Mouse (Mus musculus) brain, embryonic 14.5 days (tissue): ENCODE results near the gene Tsku.

Source experiments
- CTCF ChIP-seq: fragments of 200-500 bp; IDR thresholded peaks from 2 replicates; pipeline ENCODE4 v1.5.1; 2012; ENCODE audit warnings: inconsistent platforms, mild to moderate bottlenecking, moderate library complexity, borderline replicate concordance; ENCODE audit not compliant: insufficient read depth, insufficient read length; ENCODE audit errors: extremely low read depth
- POLR2A ChIP-seq: fragments of 200-500 bp; IDR thresholded peaks from 2 replicates; pipeline ENCODE4 v1.6.1; 2012; ENCODE audit warnings: mild to moderate bottlenecking, inconsistent platforms, borderline replicate concordance; ENCODE audit not compliant: poor library complexity, insufficient read depth, insufficient read length, severe bottlenecking; ENCODE audit errors: extremely low read depth

DNA sequence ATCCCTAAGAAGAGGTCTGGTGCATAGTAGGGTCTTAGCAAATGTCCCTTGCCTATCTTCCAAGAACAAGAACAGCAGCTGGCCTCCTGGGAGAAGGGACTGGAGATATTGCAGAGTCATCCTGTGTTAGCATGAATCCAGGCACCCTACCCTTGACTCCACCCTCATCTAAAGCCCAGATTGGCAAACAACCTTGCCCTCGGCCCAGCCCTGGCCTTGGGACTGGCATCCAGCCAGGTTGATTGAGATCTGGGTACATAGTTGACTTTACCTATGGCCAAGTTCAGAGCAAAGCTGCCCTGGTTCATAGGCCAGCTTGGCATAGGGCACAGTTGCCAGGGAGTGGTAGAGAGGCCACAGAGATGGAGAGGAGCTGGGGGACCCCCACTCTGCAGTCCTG is 24.0 kb upstream of the Tsku start:
- TF ChIP-seq CTCF (no peak), POLR2A (no peak)
